Mouse (Mus musculus): ENCODE data around the gene Med21.

DNA sequence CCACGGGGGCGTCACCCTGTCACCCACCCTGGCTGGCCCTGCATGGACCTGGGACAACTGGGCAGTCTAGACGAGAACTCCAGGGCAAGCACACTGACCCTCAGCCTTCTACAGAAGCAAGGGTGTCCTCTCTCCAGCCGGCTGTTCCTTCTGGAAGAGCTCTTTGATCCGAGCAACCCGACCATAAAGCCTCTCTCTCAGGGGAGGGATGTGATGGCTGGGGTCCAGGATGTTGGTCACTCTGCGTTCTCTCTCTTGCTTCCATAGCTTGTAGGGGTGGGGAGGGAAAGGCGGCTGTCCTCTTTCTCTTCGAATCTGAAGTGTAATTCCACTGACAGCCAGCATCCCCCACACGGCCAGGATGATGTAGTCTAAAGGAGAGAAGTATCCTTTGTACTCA lies 38.7 kb upstream of the Med21 start:
- TF ChIP-seq CTCF (IDR thresholded peaks at IDR 0.05; ENCODE audit: borderline replicate concordance, control insufficient read depth, extremely low read depth, insufficient read depth, low read length, poor library complexity) (no peak), POLR2A (IDR thresholded peaks at IDR 0.05; ENCODE audit: control insufficient read depth, extremely low read depth, insufficient read depth, low read length, poor library complexity) (no peak)
